Mouse (Mus musculus) thymus, adult 2 months (tissue): ENCODE results near the gene Olfr1233.

ENCODE experiments used
- CTCF ChIP-seq: fragments of 200-500 bp; IDR thresholded peaks from 2 replicates; pipeline ENCODE4 v1.5.1; 2012; ENCODE audit warnings: mild to moderate bottlenecking, control low read depth, low read length, moderate library complexity, borderline replicate concordance; ENCODE audit not compliant: control insufficient read depth, poor library complexity, insufficient read depth; ENCODE audit errors: extremely low read depth
- POLR2A ChIP-seq: fragments of 200-500 bp; IDR thresholded peaks from 2 replicates; pipeline ENCODE4 v1.6.1; 2012; ENCODE audit warnings: mild to moderate bottlenecking, low read length, control low read depth, moderate library complexity; ENCODE audit not compliant: control insufficient read depth, poor library complexity, insufficient read depth; ENCODE audit errors: extremely low read depth

DNA sequence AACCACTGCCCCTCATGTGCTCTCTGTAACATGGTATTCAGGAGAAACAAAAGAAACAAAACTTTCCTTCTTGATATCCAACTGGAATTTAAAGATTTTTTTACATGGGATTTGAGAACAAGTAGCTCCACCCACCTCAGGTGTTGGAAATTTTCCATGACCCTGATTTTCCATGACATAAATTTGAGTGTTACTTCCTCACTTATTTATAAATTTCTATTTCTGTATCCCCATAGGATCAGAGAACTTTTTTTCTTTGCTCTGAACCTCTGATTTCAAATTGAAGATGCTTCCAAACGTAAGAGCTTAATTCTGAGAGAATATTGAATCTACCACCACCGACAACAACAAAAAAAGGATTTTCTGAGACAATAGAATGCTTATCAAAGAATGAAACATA lies 54.3 kb downstream of the Olfr1233 start, which contains the start of gene Olfr1229:
- TF ChIP-seq POLR2A (no peak), CTCF (no peak)
